Mouse (Mus musculus) cerebellum, adult 2 months (tissue): Measurements from ENCODE around the gene Gm49510.

Source experiments
- CTCF ChIP-seq: fragments of 200-500 bp; IDR thresholded peaks from 2 replicates; pipeline ENCODE4 v1.5.1; 2011; ENCODE audit warnings: low read depth, mild to moderate bottlenecking, control low read depth, low read length, moderate library complexity, borderline replicate concordance; ENCODE audit not compliant: insufficient read depth
- POLR2A ChIP-seq: fragments of 200-500 bp; IDR thresholded peaks from 2 replicates; pipeline ENCODE4 v1.6.1; 2011; ENCODE audit warnings: low read length, control low read depth, borderline replicate concordance; ENCODE audit not compliant: insufficient read depth

DNA sequence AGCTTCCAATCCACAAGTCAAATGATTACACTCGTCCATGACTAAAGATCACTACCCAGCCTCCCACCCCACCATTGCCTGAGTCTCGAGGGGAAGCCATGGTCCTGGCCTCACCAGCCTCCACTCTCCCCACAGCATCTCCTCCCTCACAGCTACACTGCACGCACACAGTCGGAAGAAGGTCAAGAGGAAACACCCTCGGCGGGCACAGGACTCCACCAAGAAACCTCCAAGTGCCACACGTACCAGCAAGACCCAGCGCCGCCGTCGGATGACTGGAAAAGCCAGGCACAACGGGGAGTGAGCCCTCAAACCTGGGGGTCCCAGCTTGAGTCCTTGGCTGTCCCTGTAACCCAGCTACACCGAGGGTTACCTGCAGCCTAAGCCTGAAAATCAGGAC is 40.9 kb downstream of the Gm49510 start:
- no peak for TF ChIP-seq CTCF
- no peak for TF ChIP-seq POLR2A
